Mouse (Mus musculus) megakaryocyte, embryonic 14.5 days (primary cell): Measurements from ENCODE around the gene Fam155a.

Source experiments
- FLI1 ChIP-seq: IDR thresholded peaks from 2 replicates; pipeline ENCODE4 v1.6.1; 2012; ENCODE audit warnings: low read length, inconsistent platforms, mixed read lengths
- GATA1 ChIP-seq: IDR thresholded peaks from 3 replicates; pipeline ENCODE4 v1.6.1; 2012; ENCODE audit warnings: mixed read lengths, low read length, inconsistent platforms, borderline replicate concordance

- no peak for TF ChIP-seq GATA1
- no peak for TF ChIP-seq FLI1
These were observed 26.6 kb upstream of the Fam155a start for GRCm38 (mm10) chr8:9797514-9797913.
